Mouse (Mus musculus) embryo, embryonic 10 days (tissue): ENCODE data around the gene Morf4l1.
"Not testable (repeated sequence)": the region's sequence is repeated elsewhere in the genome, so short reads cannot be mapped to it uniquely, and the experiment has no call there.

Experiments
- DNase-seq: peaks from one replicate; pipeline ENCODE4 v3.0.0-alpha.2; 2015; ENCODE audit warnings: low spot score

Gene Morf4l1

DNA sequence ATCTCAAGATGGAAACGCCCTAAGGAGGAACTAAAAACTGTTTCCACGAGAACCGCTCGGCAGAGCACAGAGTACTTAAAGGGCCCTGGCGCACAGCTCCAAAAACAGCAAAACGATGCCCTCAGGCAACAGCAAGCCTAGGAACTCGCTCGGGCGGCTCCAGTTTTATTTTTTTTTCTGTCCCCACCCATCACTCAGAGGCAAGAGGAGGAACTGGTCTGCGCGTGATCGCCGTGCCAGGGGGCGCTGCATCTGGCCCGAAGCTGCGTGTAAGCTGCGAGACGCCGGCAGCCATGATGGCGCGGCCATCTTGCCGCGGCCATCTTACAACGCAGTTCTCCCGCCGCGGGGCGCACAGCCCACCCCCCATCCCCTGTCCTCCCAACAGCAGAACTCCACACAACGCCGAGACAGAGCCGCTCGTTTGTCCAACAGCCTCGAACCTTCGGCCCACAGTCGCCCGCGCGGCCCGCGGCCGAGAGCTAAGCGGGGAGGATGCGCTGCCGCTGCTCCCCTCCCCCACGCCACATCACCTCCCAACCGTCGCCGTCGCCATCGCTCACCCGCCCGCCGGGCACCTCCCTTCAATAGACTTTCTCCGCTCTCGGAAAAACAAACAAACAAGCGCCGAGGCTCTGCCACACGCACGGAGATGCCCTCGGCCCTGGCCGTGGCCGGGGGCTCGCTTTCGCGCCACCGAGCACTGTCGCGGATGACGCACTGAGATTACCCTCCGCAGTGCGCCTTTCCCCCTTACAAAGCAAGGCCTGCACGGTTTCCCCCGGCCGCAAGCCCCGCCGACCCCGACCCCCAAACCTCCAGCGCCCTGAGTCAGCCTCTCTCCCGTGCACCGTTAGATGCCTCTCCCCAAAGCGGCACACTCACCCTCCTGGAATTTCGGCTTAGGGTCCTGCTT is 665 bp downstream of the Morf4l1 start:
- DNase-seq: peak; percentile 93

DNA sequence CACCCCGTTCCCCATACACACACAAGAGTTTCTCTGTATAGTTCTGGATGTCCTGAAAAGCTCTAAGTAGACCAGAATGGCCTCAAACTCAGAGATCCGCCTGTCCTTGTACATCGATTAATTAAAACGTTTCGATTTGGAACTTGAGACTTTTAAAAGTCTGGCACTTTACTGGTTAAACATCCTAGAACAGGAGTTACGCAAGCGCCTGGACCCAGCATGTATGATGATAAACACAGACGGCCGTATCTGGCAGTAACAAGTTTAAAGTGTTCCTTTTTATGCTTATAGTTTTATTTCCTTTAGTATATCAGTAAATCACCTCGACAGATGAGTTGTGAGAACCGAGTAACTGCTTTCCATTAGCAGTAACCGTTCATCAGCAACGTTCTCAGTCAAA is 1.4 kb downstream of the Morf4l1 start:
- no peak for DNase-seq

DNA sequence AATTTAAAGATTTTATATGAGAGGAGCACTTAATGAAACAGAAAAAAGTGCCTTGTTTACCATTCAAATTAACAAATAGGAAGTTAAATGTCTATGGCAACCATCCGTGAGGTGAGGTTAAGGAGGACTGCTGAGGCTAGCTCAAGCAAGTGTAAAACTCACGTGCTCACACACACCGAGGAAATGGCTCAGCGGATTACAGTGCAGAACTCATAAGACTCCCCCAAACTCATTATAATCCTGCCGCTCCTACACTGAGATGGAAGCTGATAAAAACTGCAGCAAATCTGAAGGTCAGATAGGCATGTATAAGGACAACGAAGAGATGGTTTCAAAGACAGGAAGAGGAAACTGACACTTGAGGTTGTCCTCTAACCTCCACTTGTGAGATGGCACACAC is 5.2 kb downstream of the Morf4l1 start:
- no peak for DNase-seq

DNA sequence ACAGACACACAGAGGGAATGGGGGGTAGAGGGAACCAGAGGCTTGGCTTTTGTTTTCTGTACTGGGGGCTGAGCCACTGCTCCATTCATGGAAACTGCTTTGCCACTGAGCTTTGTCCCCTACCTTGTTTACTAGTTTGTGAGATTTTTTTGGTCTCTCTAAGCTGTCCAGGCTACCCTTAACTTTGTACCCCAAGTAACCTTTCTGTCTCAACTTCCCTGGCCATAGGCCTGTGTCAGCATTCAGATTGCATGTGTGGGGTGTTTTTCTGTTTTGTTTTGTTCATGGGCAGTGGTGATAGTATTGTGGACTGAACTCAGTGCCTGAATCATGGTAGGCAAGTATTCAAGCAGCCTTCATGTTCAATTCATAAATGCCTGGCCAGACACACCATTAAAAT is 6.3 kb downstream of the Morf4l1 start:
- DNase-seq: no peak

DNA sequence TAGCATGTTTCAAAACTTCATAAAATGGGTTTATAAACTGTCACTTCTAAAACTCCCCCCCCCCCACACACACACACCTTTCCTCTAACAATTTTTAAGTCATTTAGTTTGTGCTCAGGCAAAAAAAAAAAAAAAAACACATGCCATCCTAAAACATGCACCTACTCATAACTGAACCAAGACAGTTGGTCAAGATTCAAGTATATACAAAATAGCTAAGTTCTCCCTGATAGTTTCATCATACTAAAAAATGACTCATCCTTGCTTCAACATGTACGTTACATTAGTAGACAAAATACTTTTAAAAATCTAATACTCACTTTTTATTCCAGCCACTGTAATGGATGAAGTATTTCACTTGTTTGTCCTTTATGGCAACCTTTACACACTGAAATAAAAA is 7.7 kb downstream of the Morf4l1 start:
- DNase-seq: no peak

DNA sequence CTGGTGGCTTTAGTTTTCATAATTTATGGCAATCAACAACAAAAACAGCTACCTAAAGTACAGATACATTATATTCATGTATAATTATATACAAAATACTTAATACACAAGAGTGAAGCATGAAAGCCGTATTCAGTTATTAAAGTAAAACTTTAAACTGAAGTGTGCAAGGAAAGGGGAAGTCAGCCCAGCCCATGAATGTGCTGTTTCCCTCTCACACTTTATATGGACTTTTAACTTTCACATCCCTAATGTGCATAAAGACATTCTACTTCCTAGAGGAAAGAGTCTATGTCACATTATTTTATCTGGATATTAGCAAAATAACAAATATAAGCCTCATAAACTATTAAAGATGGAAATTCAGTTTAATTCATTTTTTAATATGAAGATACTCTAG is 9.1 kb downstream of the Morf4l1 start:
- DNase-seq: no peak

DNA sequence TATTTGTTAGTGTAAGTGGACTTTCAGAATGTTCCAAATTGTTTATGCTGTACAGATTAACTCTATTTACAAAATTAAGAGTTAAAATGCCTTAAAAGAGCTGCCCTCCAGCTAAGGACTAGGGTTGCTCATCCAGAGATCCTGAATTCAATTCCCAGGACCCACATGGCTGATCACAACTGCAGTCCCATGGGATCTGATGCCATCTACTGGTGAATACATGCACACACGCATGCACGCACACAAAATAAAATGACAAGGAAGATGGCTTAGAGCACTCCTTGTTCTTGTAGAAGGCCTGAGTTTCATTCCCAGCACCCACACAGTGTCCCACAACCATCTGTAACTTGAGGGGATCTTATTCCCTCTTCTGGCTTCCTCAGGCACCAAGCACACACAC is 13.8 kb downstream of the Morf4l1 start:
- DNase-seq: peak; percentile 65

DNA sequence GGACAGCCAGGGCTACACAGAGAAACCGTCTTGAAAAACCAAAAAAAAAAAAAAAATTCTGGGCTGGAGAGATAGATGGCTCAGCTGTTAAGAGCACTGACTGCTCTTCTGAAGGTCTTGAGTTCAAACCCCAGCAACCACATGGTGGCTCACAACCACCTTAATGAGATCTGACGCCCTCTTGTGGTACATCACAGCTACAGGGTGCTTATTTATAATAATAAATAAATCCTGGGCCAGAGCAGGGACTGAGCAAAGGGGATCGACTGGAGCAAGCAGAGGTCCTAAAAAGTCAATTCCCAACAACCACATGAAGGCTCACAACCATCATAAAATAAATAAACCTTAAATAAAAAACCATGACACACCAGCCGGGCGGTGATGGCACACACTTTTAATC is 15.6 kb downstream of the Morf4l1 start:
- no peak for DNase-seq

DNA sequence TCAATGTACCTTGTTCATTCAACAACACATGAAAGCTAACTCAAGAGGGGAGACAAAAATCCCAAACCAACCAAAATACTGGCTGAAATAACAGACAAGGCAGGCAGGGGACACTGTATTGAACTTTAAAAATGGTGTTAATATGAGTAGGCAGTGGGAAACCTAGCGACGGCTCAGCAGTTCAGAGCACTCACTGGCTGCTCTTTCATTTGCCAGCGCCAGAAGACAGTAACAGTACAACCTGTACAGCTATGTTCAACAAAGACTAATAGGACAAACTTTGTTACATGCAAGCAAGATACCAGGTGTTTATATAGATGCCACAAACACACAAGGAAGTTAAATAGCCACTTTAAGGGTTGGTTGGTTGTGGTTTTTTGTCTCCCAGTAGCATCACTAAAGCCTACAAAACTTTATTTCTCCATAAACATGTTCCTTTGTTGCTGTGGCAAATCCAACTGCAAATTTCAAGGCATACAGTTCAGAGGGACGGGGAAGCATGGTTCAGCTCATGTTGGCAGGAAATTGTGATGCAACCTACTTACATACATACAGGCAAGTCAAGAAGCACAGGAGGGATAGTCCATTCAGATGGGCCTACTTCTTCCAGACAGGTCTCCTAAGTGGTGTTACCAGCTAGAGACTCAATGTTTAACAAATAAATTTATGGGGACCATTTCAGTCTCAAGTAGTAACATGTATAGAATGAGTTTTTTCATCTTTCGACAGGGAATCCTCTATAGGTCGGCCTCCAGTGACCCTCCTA is 25.1 kb downstream of the Morf4l1 start:
- no peak for DNase-seq

DNA sequence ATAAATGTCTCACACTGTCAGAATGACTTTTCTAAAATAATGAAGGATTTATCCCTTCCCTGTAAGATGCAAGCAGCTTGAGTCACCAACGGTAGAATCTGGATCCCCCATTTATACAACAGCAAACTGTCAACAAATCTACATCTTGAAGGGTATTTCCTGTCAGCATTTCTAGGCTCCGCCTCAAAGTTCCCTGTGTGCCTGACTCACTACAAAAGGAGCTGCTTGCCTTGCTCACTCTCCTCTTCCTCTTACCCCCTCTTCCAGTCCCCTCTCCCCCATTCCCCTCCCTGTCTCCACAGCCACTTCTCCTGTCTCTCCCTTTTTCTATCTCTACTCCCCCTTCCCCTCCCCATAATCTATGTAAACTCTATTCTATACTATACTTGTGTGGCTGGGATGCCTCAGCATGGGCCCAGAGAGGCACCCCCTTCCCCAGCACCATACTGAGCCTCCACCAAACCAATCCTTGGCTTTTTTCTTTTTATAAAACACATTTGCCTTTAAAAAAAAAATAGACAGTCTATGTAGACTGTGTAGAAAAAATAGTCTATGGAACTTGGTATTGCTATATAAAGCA is 26.6 kb downstream of the Morf4l1 start:
- no peak for DNase-seq

DNA sequence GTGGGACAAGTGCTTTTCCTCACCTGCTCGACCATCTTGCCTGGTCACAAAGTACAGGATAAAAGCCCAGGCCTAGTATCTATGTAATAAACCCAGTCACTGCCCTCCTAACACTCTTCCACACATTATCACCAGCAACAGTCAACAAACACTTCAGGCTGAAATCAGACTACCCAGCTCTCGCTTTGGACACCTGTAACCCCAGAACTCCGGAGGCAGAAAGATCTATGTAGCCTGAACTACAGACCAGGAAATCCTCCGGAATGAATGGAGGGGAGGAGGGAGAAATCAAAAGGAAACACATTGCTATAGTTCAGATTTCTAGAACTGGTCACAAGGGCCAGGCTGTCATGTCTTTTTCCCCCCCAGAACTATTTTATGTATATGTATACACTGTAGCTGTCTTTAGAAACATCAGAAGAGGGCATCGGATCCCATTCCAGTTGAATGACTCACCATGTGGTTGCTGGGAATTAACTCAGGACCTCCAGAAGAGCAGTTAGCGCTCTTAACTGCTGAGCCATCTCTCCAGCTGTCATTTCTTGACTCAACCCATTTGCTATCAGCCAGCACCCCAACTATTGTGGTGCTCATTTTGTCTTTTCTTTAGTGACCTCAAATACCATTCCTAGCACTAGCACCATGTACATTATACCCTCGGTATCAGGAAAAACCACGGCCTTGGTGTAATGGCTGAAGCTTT is 29.7 kb downstream of the Morf4l1 start:
- DNase-seq: no peak

DNA sequence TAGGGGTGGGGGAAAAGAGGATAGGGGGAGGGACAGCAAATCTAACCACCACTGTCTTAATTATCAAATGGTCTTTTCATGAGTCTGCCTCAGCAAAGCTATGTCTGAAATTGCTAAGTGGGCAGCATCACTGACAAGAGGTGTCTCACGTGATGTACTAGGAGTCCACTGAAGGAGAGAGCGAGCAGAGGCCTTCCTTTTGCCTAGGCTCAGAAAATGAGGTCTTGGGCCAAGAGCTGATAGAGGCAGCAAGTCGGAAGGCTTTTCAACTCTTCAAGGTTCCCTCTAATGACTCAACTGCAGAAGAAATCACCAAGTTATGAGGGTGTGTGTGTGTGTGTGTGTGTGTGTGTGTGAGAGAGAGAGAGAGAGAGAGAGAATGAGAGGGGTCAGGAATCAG is 30.4 kb downstream of the Morf4l1 start:
- DNase-seq: no peak

DNA sequence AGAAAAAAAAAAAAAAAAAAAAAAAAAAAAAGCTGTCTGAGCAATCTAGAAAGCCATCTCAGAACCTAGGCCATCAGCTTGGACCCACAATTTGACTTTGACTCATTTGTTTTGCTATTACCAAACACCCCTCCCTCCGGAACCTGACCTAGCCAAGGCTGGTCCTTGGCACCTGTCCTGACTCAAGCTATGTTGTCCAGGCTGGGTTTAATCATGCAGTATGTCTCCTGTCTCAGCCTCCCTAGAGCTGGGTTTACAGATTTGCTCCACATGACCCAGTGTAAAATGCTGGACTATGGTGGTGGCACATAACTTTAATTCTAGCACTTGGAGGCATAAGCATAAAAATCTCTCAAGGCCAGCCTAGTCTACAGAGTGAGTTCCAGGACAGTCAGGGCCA is 31.6 kb downstream of the Morf4l1 start:
- DNase-seq: no peak

DNA sequence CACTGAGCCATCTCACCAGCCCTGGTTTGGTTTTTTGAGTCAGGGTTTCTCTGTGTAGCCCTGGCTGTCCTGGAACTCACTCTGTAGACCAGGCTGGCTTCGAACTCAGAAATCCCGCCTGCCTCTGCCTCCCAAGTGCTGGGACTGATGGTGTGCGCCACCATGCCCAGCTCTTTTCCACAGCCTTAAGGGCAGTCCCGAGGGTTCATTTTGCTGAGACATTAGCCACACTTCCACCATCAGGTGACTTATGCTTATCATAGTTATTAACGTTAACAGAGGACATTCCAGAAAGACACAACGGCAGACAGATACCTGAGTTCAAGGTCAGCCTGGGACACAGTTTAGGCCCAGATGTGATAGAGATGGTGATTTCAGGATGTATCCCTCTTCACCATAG is 32.6 kb downstream of the Morf4l1 start:
- DNase-seq: not testable (repeated sequence)

DNA sequence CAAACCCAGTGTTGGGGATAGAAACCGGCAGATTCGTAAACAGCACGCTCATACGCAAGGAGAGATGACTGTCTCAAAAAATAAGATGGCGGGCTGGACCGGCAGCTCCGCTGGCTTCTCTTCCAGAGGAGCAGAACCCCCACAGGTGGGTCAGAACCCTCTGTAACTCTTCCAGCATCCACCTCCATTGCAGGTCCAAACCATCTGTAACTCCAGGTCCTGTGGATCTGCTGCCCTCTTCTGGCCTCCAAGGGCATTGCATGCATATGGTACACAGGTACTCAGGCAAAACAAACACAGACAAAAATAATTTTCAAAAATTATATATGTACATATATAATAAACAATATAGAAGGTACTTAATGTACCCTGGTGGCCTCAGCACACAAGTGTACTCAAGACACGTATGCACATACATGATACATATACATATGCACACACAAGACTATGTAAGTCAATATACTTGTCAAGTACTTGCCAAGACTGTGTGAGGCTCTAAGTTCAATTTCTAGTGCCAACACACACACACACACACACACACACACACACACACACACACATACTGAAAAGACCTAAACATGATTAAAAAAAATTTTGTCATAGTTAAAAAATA is 37.6 kb downstream of the Morf4l1 start:
- peak; percentile 65 for DNase-seq

DNA sequence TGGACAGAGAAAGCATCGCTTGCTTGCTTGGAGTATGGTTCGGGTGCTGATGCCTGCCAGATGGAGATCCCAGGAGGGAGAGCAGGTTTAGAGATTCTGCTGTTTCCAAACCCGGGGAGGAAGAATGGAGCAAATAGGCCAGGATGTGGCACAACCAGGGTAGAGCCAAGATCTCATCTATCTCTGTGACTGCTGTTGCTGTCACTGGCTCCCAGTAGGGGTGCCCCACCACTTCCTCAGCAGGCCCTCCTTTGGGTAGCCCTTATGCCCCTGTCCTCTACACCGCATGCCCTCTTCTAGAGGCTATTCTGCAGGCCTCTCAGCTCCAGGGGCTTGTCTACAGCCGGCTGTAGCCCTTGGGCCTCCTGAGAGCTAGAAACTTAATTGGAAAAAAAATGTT is 38.4 kb downstream of the Morf4l1 start:
- no peak for DNase-seq

DNA sequence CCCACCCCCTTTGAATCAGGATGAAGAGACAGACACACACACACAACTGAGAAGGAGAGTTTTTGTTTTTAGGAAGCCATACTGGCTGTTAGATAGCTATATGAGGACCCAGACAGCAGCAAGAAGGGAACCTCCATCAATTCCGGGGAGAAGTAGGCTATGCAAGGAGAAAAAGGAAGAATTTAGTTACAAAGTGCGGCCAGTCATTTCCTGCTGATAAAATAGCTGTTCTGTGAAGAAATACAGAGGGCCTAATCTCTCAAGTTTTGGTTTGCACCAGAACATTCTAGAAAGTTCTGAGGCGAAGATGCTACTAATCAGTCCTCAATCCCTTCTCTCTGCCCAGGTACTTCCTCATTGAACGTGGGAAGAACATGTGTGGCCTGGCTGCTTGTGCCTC is 39.2 kb downstream of the Morf4l1 start:
- no peak for DNase-seq

DNA sequence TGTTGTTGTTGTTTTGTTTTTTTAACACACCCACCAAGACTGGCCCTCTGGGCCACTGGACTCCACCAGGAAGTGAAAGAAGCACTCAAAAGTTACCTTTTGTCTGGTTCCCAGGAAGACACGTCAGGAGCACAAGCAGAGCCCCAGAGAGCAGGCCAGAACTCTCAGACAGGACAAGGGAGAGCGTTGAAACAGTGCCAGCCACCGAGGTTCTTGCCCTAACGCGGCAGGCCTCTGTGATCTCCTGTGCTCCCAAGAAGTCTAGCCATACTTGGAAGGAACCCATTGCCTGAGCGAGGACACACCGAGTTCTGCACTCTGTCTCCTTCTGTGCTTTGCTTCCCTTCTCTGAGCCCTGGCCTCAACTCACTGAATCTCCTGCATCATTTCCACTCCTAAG is 44.4 kb downstream of the Morf4l1 start:
- no peak for DNase-seq

DNA sequence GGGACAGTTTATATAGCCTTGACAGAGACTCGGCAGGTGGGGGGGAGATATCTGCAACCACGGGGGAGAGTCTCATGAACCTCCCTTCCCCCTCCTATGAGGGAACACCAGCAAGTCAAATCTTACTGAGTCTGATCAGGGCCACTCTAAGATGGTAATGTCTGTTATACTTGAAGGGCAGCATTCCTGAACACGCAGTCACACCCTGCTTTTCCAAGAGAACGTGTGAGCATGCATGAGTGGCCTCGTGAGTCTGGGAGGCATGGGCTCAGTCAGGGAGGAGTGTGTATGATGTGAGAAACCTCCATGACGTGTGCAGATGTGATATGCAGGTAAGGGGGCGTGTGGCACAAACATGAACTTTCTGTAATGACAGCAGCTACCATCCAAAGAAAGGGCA is 45.1 kb downstream of the Morf4l1 start:
- no peak for DNase-seq

DNA sequence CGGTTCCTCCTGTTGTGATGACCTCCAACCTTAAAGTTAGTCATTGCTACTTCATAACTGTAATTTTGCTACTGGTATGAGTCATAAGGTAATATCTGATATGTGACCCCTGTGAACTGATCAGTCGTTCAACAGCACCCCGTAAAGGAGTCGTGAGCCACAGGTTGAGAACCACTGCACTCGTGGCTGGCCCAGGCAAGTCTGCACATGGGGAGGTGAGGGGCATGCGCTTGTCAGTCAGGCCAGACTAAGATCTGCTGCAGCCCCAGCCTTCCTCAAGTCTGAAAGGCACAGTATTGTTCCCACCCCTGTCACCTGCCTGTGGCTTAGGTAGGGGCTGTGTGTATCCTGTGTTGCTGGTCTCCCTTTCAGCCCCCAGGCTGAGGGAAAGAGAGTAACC is 45.8 kb downstream of the Morf4l1 start:
- DNase-seq: no peak

DNA sequence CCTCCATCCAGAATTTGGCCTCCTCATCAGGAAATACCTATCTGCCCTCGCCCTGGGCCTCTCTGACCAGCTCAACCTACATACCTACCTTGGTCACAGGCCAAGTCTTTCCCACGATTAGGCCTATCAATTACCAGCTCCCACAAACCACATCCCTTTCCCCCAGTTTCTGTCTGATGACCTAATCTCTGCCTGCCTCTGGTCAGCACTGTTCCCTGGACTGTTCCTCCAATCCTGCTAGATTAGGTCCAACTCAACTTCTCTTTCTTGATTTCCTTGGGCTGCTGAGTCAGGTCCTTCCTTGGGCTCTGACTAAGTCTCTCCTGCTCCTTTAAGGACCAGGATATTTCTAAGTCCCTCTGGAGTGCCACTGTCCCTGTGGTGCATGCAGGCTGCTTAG is 47.2 kb downstream of the Morf4l1 start:
- DNase-seq: no peak

DNA sequence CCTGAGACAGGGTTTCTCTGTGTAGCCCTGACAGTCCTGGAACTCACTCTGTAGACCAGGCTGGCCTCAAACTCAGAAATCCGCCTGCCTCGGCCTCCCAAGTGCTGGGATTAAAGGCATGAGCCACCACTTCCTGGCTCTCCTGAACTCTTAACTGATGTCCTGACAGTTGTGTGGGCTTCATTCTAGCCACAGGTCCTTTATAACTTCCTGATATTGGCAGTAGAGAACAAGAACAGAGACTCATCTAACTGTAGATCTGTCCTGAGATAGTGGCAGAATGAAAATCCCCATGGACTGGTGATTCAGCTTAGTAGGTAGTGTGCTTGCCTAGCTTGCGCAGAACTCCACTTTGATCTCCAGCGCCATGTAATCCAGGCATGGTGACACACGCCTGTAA is 53.6 kb downstream of the Morf4l1 start:
- DNase-seq: not testable (repeated sequence)
